Mouse (Mus musculus) adipocyte (in vitro differentiated cells): ENCODE data around the gene Helz.
A peak's percentile ranks its signal among the peaks of the same experiment; 100 is the strongest.

Experiments
- DNase-seq: peaks from one replicate; pipeline ENCODE4 v3.0.0-alpha.2; 2016; ENCODE audit warnings: low spot score

The Helz gene

GRCm38 (mm10) chr11:107724603-107725002 is 176.9 kb downstream of the Helz start:
- DNase-seq = no peak

GRCm38 (mm10) chr11:107728073-107728863 is 180.5 kb downstream of the Helz start:
- DNase-seq = peak; percentile 37

GRCm38 (mm10) chr11:107729141-107729540 is 181.4 kb downstream of the Helz start:
- no peak for DNase-seq

- peak; percentile 55 for DNase-seq
Observed at GRCm38 (mm10) chr11:107730940-107731339, 183.2 kb downstream of the Helz start.

- peak; percentile 80 for DNase-seq
Observed at GRCm38 (mm10) chr11:107731498-107731897, 183.8 kb downstream of the Helz start.

GRCm38 (mm10) chr11:107734133-107734532 is 186.4 kb downstream of the Helz start:
- peak; percentile 92 for DNase-seq

GRCm38 (mm10) chr11:107737886-107738285 is 190.2 kb downstream of the Helz start:
- peak; percentile 18 for DNase-seq

GRCm38 (mm10) chr11:107738418-107739099 is 190.8 kb downstream of the Helz start:
- DNase-seq = no peak

GRCm38 (mm10) chr11:107743100-107743499 is 195.4 kb downstream of the Helz start:
- peak; percentile 44 for DNase-seq
